Mouse (Mus musculus): ENCODE data around the gene Gm973. TPM values are rescaled to one million over a fixed set of nuclear protein-coding genes. Genes with fewer than 3 reads are reported as not detected.

The Gm973 gene
- polyA plus RNA-seq, 1 experiment from 2014 or later: 0.72 TPM

- Histone ChIP-seq H3K27ac (ENCODE audit: low read depth, low read length) (no peak overlapping the region), H3K4me3 (ENCODE audit: low read depth, low read length) (no peak overlapping the region), H3K36me3 (ENCODE audit: control insufficient read depth, insufficient read depth) (no peaks in the 10 kb centered on the region), H3K9me3 (ENCODE audit: control insufficient read depth) (no peaks in the 10 kb centered on the region), H3K9ac (ENCODE audit: low read depth, low read length) (no peak overlapping the region), H3K27me3 (replicated peaks; ENCODE audit: control insufficient read depth, insufficient read depth, low read length) (no peaks in the 10 kb centered on the region), H3K4me2 (replicated peaks; ENCODE audit: low read depth) (no peak overlapping the region), H3K4me1 (replicated peaks; ENCODE audit: control insufficient read depth, insufficient read depth, low read length) (peaks cover 5% of the 10 kb centered on the region)
- no peak for ATAC-seq
- WGBS: 63% methylated on average over 3 of the region's 3 CpGs
- no peak for TF ChIP-seq CTCF (IDR thresholded peaks at IDR 0.05; ENCODE audit: low read depth)
These were observed 37.2 kb upstream of the Gm973 start for GRCm38 (mm10) chr1:59478911-59479310.

- WGBS: 13% methylated on average over 23 of the region's 23 CpGs
- no peaks in the 10 kb centered on the region for H3K27me3 ChIP-seq (replicated peaks; ENCODE audit: control insufficient read depth, insufficient read depth, low read length)
- TF ChIP-seq CTCF (IDR thresholded peaks at IDR 0.05; ENCODE audit: low read depth): no peak
- no peaks in the 10 kb centered on the region; the same call in 1 of the 2 replicates for H3K36me3 ChIP-seq (ENCODE audit: control insufficient read depth, insufficient read depth)
- H3K9me3 ChIP-seq (ENCODE audit: control insufficient read depth): no peaks in the 10 kb centered on the region
- H3K4me3 ChIP-seq (ENCODE audit: low read depth, low read length): peak overlapping the region; percentile 61
- H3K4me2 ChIP-seq (replicated peaks; ENCODE audit: low read depth): peak overlapping the region; percentile 97
- peak overlapping the region; percentile 28 for H3K9ac ChIP-seq (ENCODE audit: low read depth, low read length)
- no peak for ATAC-seq
- H3K4me1 ChIP-seq (replicated peaks; ENCODE audit: control insufficient read depth, insufficient read depth, low read length): peaks cover 8% of the 10 kb centered on the region
- H3K27ac ChIP-seq (ENCODE audit: low read depth, low read length): peak overlapping the region; percentile 66
These were observed 35.1 kb upstream of the Gm973 start for GRCm38 (mm10) chr1:59480821-59481455.

GRCm38 (mm10) chr1:59481456-59482291 lies 34.4 kb upstream of the Gm973 start:
- Histone ChIP-seq H3K27me3 (replicated peaks; ENCODE audit: control insufficient read depth, insufficient read depth, low read length) (no peaks in the 10 kb centered on the region), H3K9ac (ENCODE audit: low read depth, low read length) (peak overlapping the region; percentile 60), H3K4me1 (replicated peaks; ENCODE audit: control insufficient read depth, insufficient read depth, low read length) (peaks cover 11% of the 10 kb centered on the region), H3K36me3 (ENCODE audit: control insufficient read depth, insufficient read depth) (no peaks in the 10 kb centered on the region; the same call in 1 of the 2 replicates), H3K27ac (ENCODE audit: low read depth, low read length) (peak overlapping the region; percentile 88), H3K4me3 (ENCODE audit: low read depth, low read length) (peak overlapping the region; percentile 61), H3K4me2 (replicated peaks; ENCODE audit: low read depth) (peak overlapping the region; percentile 97), H3K9me3 (ENCODE audit: control insufficient read depth) (no peaks in the 10 kb centered on the region)
- under 1% methylated on average over 53 of the region's 57 CpGs for WGBS
- peak; percentile 95 for ATAC-seq
- TF ChIP-seq CTCF (IDR thresholded peaks at IDR 0.05; ENCODE audit: low read depth): peak; percentile 34

- ATAC-seq: peak; percentile 53
- under 1% methylated on average over 35 of the region's 35 CpGs for WGBS
- H3K27ac ChIP-seq (ENCODE audit: low read depth, low read length): peak within 1 kb of the TSS; percentile 88
- 0 out of 2 replicates have a peak, but pooled peaks have one; percentile 2 for TF ChIP-seq CTCF (IDR thresholded peaks at IDR 0.05; ENCODE audit: low read depth)
- peak within 1 kb of the TSS; percentile 60 for H3K9ac ChIP-seq (ENCODE audit: low read depth, low read length)
- peak within 1 kb of the TSS; percentile 61 for H3K4me3 ChIP-seq (ENCODE audit: low read depth, low read length)
- H3K27me3 ChIP-seq (replicated peaks; ENCODE audit: control insufficient read depth, insufficient read depth, low read length): no peaks in the 10 kb centered on the region
- no peaks in the 10 kb centered on the region for H3K9me3 ChIP-seq (ENCODE audit: control insufficient read depth)
- H3K4me1 ChIP-seq (replicated peaks; ENCODE audit: control insufficient read depth, insufficient read depth, low read length): peaks cover 11% of the 10 kb centered on the region
- no peaks in the 10 kb centered on the region; the same call in 1 of the 2 replicates for H3K36me3 ChIP-seq (ENCODE audit: control insufficient read depth, insufficient read depth)
- H3K4me2 ChIP-seq (replicated peaks; ENCODE audit: low read depth): peak within 1 kb of the TSS; percentile 97
These were observed 33.8 kb upstream of the Gm973 start, which contains the start of gene Fzd7 for GRCm38 (mm10) chr1:59482331-59482695. TSS of gene Fzd7 (plus strand) at chr1:59482424.

GRCm38 (mm10) chr1:59482696-59483520 lies 33.2 kb upstream of the Gm973 start:
- Histone ChIP-seq H3K36me3 (ENCODE audit: control insufficient read depth, insufficient read depth) (no peaks in the 10 kb centered on the region; the same call in 1 of the 2 replicates), H3K27ac (ENCODE audit: low read depth, low read length) (peak overlapping the region; percentile 88), H3K4me1 (replicated peaks; ENCODE audit: control insufficient read depth, insufficient read depth, low read length) (peaks cover 11% of the 10 kb centered on the region), H3K9ac (ENCODE audit: low read depth, low read length) (peak overlapping the region; percentile 60), H3K9me3 (ENCODE audit: control insufficient read depth) (no peaks in the 10 kb centered on the region), H3K27me3 (replicated peaks; ENCODE audit: control insufficient read depth, insufficient read depth, low read length) (no peaks in the 10 kb centered on the region), H3K4me2 (replicated peaks; ENCODE audit: low read depth) (peak overlapping the region; percentile 97), H3K4me3 (ENCODE audit: low read depth, low read length) (peak overlapping the region; percentile 61)
- peak; percentile 16; the same call in 1 of the 2 replicates for ATAC-seq
- WGBS: under 1% methylated on average over 84 of the region's 88 CpGs
- no peak for TF ChIP-seq CTCF (IDR thresholded peaks at IDR 0.05; ENCODE audit: low read depth)

All from intestine, postnatal 0 days (tissue).